Mouse (Mus musculus) CH12.LX (cell line): Measurements from ENCODE around the gene Fbxo30.

ENCODE experiments used
- CHD2 ChIP-seq: IDR thresholded peaks from 2 replicates; pipeline ENCODE4 v1.6.1; 2011; ENCODE audit warnings: low read length, improper control_type of control experiment
- CTCF ChIP-seq, 2 experiments: IDR thresholded peaks in 1 of 2; conservative IDR thresholded peaks in 1 of 2; 2 replicates each; pipeline ENCODE4 v1.5.1; 2011 to 2012; ENCODE audit warnings: low read depth in 2 of 2, low read length in 2 of 2, improper control_type of control experiment in 1 of 2, inconsistent platforms in 1 of 2, mild to moderate bottlenecking in 1 of 2, moderate library complexity in 1 of 2
- EP300 ChIP-seq: IDR thresholded peaks from 2 replicates; pipeline ENCODE4 v1.6.1; 2011; ENCODE audit warnings: low read length, improper control_type of control experiment
- POLR2A ChIP-seq: IDR thresholded peaks from 2 replicates; pipeline ENCODE4 v1.6.1; 2011; ENCODE audit warnings: low read depth, mild to moderate bottlenecking, improper control_type of control experiment, low read length
- USF1 ChIP-seq: IDR thresholded peaks from 2 replicates; pipeline ENCODE4 v1.6.1; 2014; ENCODE audit warnings: low read depth, mild to moderate bottlenecking, inconsistent platforms, low read length, improper control_type of control experiment

DNA sequence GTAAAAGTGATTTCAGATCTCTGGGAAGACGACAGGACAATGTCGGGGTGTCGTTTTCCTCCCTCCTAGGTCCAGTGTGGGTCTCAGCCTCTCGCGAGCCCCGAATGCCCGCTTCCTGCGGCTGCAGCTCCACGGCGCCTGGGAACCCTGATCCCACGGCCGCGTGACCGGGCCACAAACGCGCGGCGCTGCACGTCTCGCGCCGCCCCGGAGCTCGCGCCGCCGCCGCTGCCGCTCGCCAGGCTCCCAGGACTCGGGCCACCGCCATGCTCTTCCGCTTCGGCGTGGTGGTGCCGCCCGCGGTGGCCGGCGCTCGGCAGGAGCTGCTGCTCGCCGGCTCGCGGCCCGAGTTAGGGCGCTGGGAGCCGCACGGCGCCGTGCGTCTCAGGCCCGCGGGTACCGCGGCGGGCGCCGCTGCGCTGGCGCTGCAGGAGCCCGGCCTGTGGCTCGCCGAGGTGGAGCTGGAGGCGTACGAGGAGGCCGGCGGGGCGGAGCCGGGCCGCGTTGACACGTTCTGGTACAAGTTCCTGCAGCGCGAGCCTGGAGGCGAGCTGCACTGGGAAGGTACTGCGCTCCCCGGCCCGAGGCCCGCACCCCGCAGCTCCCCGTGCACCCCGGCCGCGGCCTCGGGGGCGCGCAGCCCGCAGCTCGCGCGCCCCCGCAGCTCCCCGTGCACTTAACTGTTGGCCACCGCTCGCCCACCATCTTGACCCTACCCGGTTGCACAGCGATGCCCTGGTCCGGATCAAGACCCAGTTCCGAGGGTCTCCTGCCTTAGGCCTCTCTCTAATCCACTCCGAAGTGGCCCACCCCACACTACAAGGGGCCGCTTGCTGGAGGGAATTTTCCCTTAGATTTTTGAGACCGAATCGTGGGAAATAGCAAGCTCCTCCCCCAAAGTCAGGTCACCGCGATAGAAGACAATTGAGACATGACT, 62.3 kb downstream of the Fbxo30 start, which contains the start of gene Epm2a:
- no peak for TF ChIP-seq EP300
- TF ChIP-seq CHD2: no peak
- no peak for TF ChIP-seq CTCF (conservative IDR thresholded peaks at IDR 0.05 in 1 of 2, IDR thresholded peaks at IDR 0.05 in 1 of 2; ENCODE audit: low read depth in 2 of 2, low read length in 2 of 2)
- TF ChIP-seq USF1: no peak
- TF ChIP-seq POLR2A: no peak
